Mouse (Mus musculus): Measurements from ENCODE around the gene Heatr5a. TPM values are rescaled to one million over a fixed set of nuclear protein-coding genes. Genes with fewer than 3 reads are reported as not detected.
A peak's percentile ranks its signal among the peaks of the same experiment; 100 is the strongest.

The Heatr5a gene
- polyA plus RNA-seq, 1 experiment from 2014 or later: 13.8 TPM

DNA sequence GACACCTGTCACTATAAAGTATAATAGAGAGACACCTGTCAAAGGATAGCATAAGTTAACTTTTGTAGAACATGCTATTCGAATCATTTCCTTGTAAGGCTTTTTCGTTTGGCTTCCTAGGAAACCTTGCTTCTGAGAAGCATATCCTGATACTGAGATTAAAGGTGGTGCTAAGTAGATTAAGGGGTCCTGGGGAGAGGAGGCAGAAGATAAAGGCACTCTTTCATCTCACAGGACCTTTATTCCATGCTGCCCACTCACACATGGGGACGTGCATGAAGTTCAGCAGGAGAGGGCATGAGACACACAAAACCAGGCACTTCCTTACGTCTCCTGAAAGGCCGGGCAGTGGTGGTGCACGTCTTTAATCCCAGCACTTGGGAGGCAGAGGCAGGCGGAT is 115.7 kb downstream of the Heatr5a start:
- Histone ChIP-seq H3K4me2 (peak overlapping the region; percentile 38), H3K9ac (peak overlapping the region; percentile 55; the same call in 1 of the 2 replicates), H3K36me3 (no peaks in the 10 kb centered on the region), H3K27me3 (replicated peaks) (no peaks in the 10 kb centered on the region), H3K4me1 (peaks cover 84% of the 10 kb centered on the region), H3K4me3 (0 out of 2 replicates have a peak overlapping the region, but pooled peaks have one; percentile 4), H3K27ac (peak overlapping the region; percentile 92), H3K9me3 (replicated peaks) (no peaks in the 10 kb centered on the region)
- ATAC-seq: peak; percentile 81
- WGBS (ENCODE audit: insufficient replicate concordance): 27% methylated on average over 7 of the region's 7 CpGs

DNA sequence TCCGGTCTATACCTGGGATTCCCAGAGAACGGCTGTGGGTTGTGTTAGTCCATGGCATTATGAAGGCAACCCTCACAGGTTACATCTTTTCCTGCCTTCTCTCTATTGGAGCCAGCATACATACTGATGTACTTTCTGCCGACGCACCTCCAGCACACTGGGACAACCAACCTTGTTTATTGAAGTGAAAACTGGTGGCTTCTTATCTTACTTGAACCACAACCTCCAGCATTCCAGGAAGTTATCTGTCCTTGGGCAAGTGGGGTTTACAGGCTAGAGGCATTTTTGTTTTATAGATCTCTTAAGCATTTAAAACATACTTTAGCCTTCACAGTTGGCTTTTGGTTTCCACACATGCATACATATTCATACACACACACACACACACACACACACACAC is 119.5 kb downstream of the Heatr5a start:
- no peaks in the 10 kb centered on the region for H3K9me3 ChIP-seq (replicated peaks)
- H3K9ac ChIP-seq: peak overlapping the region; percentile 69
- no peaks in the 10 kb centered on the region for H3K27me3 ChIP-seq (replicated peaks)
- H3K4me2 ChIP-seq: peak overlapping the region; percentile 68
- H3K4me3 ChIP-seq: peak overlapping the region; percentile 53
- H3K4me1 ChIP-seq: peaks cover 84% of the 10 kb centered on the region
- WGBS (ENCODE audit: insufficient replicate concordance): 14% methylated on average over 4 of the region's 4 CpGs
- ATAC-seq: peak; percentile 83
- no peaks in the 10 kb centered on the region for H3K36me3 ChIP-seq
- peak overlapping the region; percentile 97 for H3K27ac ChIP-seq

DNA sequence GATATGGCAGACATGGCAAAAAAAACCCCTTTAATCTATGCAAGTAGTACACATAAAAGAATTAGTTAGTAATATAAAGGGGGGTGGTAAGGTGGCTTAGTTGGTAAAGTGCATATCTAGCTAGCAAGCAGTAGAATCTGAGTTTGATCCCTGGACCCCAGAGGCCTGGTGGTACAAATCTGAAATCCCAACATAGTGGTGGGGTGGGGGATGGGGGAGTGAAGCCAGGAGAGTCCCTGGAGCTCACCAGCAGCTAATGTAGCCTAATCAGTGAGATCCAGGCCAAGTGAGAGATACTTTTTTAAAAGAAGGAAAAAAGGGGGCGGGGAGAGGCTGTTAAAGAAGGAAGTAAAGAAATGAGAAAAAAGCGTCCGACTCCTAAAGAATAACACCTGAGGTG is 120.0 kb downstream of the Heatr5a start:
- Histone ChIP-seq H3K36me3 (no peaks in the 10 kb centered on the region), H3K27ac (peak overlapping the region; percentile 97), H3K4me1 (peaks cover 84% of the 10 kb centered on the region), H3K4me2 (peak overlapping the region; percentile 68), H3K9ac (peak overlapping the region; percentile 69), H3K27me3 (replicated peaks) (no peaks in the 10 kb centered on the region), H3K4me3 (peak overlapping the region; percentile 53), H3K9me3 (replicated peaks) (no peaks in the 10 kb centered on the region)
- WGBS (ENCODE audit: insufficient replicate concordance): 44% methylated on average over 3 of the region's 3 CpGs
- peak; percentile 65 for ATAC-seq

DNA sequence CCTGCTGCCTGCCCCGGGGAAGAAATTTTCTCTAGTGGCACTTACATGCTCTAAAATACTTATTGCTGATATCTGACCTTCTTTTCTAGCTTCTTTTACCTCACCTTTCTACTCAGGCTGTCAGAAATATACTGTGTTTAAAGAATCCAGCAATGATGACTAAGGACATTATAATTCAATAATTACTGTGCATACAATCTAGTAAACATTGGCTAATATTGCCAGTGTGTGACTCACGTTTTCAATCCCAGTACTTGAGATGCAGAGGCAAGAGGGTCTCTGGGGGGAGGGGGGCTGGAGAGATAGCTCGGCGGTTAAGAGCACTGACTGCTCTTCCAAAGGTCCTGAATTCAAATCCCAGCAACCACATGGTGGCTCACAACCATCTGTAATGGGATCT is 120.8 kb downstream of the Heatr5a start:
- 37% methylated on average over 4 of the region's 4 CpGs for WGBS (ENCODE audit: insufficient replicate concordance)
- no peaks in the 10 kb centered on the region for H3K9me3 ChIP-seq (replicated peaks)
- no peaks in the 10 kb centered on the region for H3K36me3 ChIP-seq
- no peaks in the 10 kb centered on the region for H3K27me3 ChIP-seq (replicated peaks)
- H3K27ac ChIP-seq: peak overlapping the region; percentile 94
- ATAC-seq: no peak
- peak overlapping the region; percentile 13; the same call in 1 of the 2 replicates for H3K4me3 ChIP-seq
- H3K9ac ChIP-seq: peak overlapping the region; percentile 56
- H3K4me1 ChIP-seq: peaks cover 83% of the 10 kb centered on the region
- H3K4me2 ChIP-seq: peak overlapping the region; percentile 55

DNA sequence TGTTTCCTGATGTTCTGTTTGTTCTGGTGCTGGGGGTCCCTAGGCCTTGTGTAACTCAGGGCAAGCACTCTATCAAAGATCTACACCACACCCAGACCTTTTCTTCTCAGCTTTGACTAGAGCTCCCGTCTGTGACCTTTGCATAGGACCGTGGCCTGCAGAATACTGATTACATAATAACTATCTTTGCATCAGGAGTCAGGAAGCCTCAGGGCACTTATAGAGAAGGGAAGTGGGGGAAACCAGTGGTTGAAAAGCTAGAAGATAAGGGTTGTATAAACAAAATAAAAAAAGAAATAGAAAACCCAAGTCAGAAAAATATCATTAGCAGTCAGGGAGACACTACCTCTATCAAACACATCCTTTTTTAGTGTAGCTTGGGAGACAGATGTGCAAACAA is 121.2 kb downstream of the Heatr5a start:
- WGBS (ENCODE audit: insufficient replicate concordance): 5% methylated on average over 2 of the region's 2 CpGs
- H3K4me2 ChIP-seq: peak overlapping the region; percentile 55
- peak overlapping the region; percentile 13; the same call in 1 of the 2 replicates for H3K4me3 ChIP-seq
- H3K9me3 ChIP-seq (replicated peaks): no peaks in the 10 kb centered on the region
- H3K36me3 ChIP-seq: no peaks in the 10 kb centered on the region
- ATAC-seq: peak; percentile 38
- H3K27me3 ChIP-seq (replicated peaks): no peaks in the 10 kb centered on the region
- H3K4me1 ChIP-seq: peaks cover 82% of the 10 kb centered on the region
- peak overlapping the region; percentile 56 for H3K9ac ChIP-seq
- H3K27ac ChIP-seq: peak overlapping the region; percentile 94

- no peaks in the 10 kb centered on the region for H3K9me3 ChIP-seq (replicated peaks)
- peak overlapping the region; percentile 31 for H3K27ac ChIP-seq
- ATAC-seq: no peak
- peaks cover 80% of the 10 kb centered on the region for H3K4me1 ChIP-seq
- WGBS (ENCODE audit: insufficient replicate concordance): 80% methylated on average over 9 of the region's 9 CpGs
- no peaks in the 10 kb centered on the region for H3K36me3 ChIP-seq
- no peak overlapping the region for H3K4me2 ChIP-seq
- H3K27me3 ChIP-seq (replicated peaks): no peaks in the 10 kb centered on the region
- no peak overlapping the region for H3K9ac ChIP-seq
- H3K4me3 ChIP-seq: no peak overlapping the region
Measured at GRCm38 (mm10) chr12:51847953-51848680, 123.0 kb downstream of the Heatr5a start.

- no peaks in the 10 kb centered on the region for H3K9me3 ChIP-seq (replicated peaks)
- H3K4me1 ChIP-seq: peaks cover 83% of the 10 kb centered on the region
- H3K36me3 ChIP-seq: no peaks in the 10 kb centered on the region
- H3K27me3 ChIP-seq (replicated peaks): no peaks in the 10 kb centered on the region
- peak overlapping the region; percentile 99 for H3K27ac ChIP-seq
- H3K4me2 ChIP-seq: peak overlapping the region; percentile 75
- peak overlapping the region; percentile 64; the same call in 1 of the 2 replicates for H3K4me3 ChIP-seq
- H3K9ac ChIP-seq: peak overlapping the region; percentile 51
- ATAC-seq: peak; percentile 18
- 23% methylated on average over 1 of the region's 1 CpGs for WGBS (ENCODE audit: insufficient replicate concordance)
Measured at GRCm38 (mm10) chr12:51845261-51845660, 125.9 kb downstream of the Heatr5a start.

DNA sequence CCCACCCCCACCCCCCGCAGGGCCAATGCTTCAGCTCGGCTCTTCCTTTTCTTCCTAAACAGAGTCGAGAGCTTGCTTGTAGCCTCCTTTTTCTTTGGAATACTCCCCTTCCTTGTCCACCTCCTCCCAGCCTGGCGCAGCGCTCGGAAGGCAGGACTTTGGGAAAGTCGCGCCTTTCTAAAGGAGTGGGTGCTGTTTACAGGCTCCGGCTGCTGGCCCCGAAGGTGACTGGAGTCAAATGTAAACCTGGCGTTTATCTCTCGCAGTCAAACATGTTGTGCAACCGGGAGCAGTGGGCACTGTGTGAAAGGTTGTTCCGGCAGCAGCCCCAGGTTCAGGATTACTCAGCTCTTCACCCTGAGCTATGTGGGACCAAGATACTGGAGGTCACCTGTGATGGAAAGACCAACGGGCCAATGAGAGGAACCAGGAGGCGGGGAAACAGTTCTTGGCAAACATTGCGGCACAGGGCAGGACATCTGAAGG is 126.3 kb downstream of the Heatr5a start:
- Histone ChIP-seq H3K27ac (peak overlapping the region; percentile 99), H3K4me2 (peak overlapping the region; percentile 75), H3K4me3 (peak overlapping the region; percentile 64), H3K27me3 (replicated peaks) (no peaks in the 10 kb centered on the region), H3K9ac (peak overlapping the region; percentile 79), H3K9me3 (replicated peaks) (no peaks in the 10 kb centered on the region), H3K4me1 (peaks cover 79% of the 10 kb centered on the region), H3K36me3 (no peaks in the 10 kb centered on the region)
- ATAC-seq: peak; percentile 98
- WGBS (ENCODE audit: insufficient replicate concordance): 1% methylated on average over 17 of the region's 17 CpGs

GRCm38 (mm10) chr12:51843576-51844520 is 127.3 kb downstream of the Heatr5a start:
- Histone ChIP-seq H3K9me3 (replicated peaks) (no peaks in the 10 kb centered on the region), H3K4me3 (peak overlapping the region; percentile 64), H3K36me3 (no peaks in the 10 kb centered on the region), H3K27ac (peak overlapping the region; percentile 99), H3K4me2 (peak overlapping the region; percentile 75), H3K4me1 (peaks cover 79% of the 10 kb centered on the region), H3K27me3 (replicated peaks) (no peaks in the 10 kb centered on the region), H3K9ac (peak overlapping the region; percentile 79)
- WGBS (ENCODE audit: insufficient replicate concordance): 19% methylated on average over 15 of the region's 15 CpGs
- ATAC-seq: no peak

DNA sequence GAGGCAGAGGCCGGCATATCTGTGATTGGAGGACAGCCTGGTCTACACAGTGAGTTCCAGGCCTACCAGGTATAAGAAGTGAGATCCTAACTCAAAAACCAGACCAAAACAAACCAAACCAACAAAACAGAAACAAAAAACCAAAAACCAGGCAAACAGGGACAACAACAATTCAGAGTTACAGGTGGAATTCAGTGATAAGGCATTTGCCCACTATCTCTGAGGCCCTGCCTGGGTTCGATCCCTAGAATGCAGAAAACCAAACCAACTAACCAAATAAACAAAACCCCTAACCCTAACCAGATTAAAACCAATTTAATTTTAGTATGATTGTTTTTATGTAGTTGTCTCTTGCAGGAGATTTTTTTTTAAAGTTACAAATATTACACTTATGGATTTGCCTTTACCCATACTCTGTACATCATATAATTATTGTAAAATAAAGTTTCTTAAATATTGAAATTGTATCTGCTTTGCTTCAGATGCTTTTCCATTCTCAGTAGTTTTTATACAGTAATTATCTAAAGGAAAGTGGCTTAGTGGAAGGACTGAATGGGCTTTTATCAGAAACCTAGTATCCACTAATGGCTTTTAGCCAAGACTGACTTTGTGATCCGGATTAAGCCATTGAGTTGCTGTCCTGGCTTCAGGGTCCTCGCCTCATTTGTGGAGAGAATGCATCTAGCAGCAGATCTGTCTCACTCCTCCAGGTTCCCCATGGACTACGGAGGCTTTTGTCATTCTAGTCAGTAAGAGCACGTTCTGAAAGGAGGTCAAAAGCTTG is 128.8 kb downstream of the Heatr5a start:
- Histone ChIP-seq H3K9ac (peak overlapping the region; percentile 79), H3K27me3 (replicated peaks) (no peaks in the 10 kb centered on the region), H3K4me1 (peaks cover 69% of the 10 kb centered on the region), H3K4me3 (peak overlapping the region; percentile 16), H3K4me2 (peak overlapping the region; percentile 61), H3K9me3 (replicated peaks) (no peaks in the 10 kb centered on the region), H3K27ac (peak overlapping the region; percentile 99), H3K36me3 (no peaks in the 10 kb centered on the region)
- 33% methylated on average over 6 of the region's 6 CpGs for WGBS (ENCODE audit: insufficient replicate concordance)
- peak; percentile 44 for ATAC-seq

- Histone ChIP-seq H3K4me3 (no peak overlapping the region), H3K4me1 (peaks cover 63% of the 10 kb centered on the region), H3K27me3 (replicated peaks) (no peaks in the 10 kb centered on the region), H3K27ac (peak overlapping the region; percentile 4; the same call in 1 of the 2 replicates), H3K9ac (no peak overlapping the region), H3K4me2 (no peak overlapping the region), H3K9me3 (replicated peaks) (no peaks in the 10 kb centered on the region), H3K36me3 (no peaks in the 10 kb centered on the region)
- WGBS (ENCODE audit: insufficient replicate concordance): 98% methylated on average over 1 of the region's 1 CpGs
- ATAC-seq: no peak
Measured at GRCm38 (mm10) chr12:51839856-51840255, 131.3 kb downstream of the Heatr5a start.

Measured in liver, embryonic 12.5 days (tissue).